ENCODE assay signal across 22 mouse cellular contexts in genomic region chr9:103233006-103233395, GRCm38 (mm10). TPM values are rescaled to one million over a fixed set of nuclear protein-coding genes. Genes with fewer than 3 reads are reported as not detected.
DNase-seq lines count a peak whose midpoint lies in the region; ATAC-seq and TF ChIP-seq lines count a peak whose summit lies in the region.
"Had no signal": no experiment of that assay in that cellular context is flagged by ENCODE, and none has a peak within 500 bp of the region (broad histone marks: within the 10 kb centered on the region; RNA-seq: fewer than 3 reads in every experiment).

No protein-coding gene starts in this region.

- 56% methylated on average over 7 of the region's 7 CpGs for WGBS in heart, embryonic 10.5 days
- WGBS in lung, embryonic 14.5 days = 35% methylated on average over 7 of the region's 7 CpGs
- 31% methylated on average over 7 of the region's 7 CpGs for WGBS in liver, embryonic 16.5 days (ENCODE audit: insufficient replicate concordance)

- H3K27ac ChIP-seq in heart, embryonic 10.5 days = peak overlapping the region; percentile 22; the same call in 1 of the 2 replicates
- no peak overlapping the region for H3K27ac ChIP-seq in lung, embryonic 14.5 days (ENCODE audit: low read depth)
- H3K27ac ChIP-seq in liver, embryonic 16.5 days (ENCODE audit: low read length) = peak overlapping the region; percentile 26; the same call in 1 of the 2 replicates
- H3K27ac ChIP-seq: embryonic facial prominence, embryonic 12.5 days; liver, embryonic 14.5 days; stomach, embryonic 15.5 days had no signal

- no peak overlapping the region for H3K4me3 ChIP-seq in heart, embryonic 10.5 days
- H3K4me3 ChIP-seq in lung, embryonic 14.5 days (ENCODE audit: low read depth, low read length) = no peak overlapping the region
- H3K4me3 ChIP-seq in liver, embryonic 16.5 days (ENCODE audit: low read depth, low read length) = no peak overlapping the region
- H3K4me3 ChIP-seq: embryonic facial prominence, embryonic 12.5 days; stomach, embryonic 15.5 days had no signal

- H3K4me1 ChIP-seq in heart, embryonic 10.5 days = peaks cover 18% of the 10 kb centered on the region
- no peaks in the 10 kb centered on the region for H3K4me1 ChIP-seq in lung, embryonic 14.5 days (ENCODE audit: insufficient read depth)
- H3K4me1 ChIP-seq in liver, embryonic 16.5 days (ENCODE audit: control insufficient read depth, low read depth, low read length) = peaks cover 12% of the 10 kb centered on the region

- H3K9me3 ChIP-seq in heart, embryonic 10.5 days = no peaks in the 10 kb centered on the region
- H3K9me3 ChIP-seq in lung, embryonic 14.5 days (ENCODE audit: low read depth, low read length) = no peaks in the 10 kb centered on the region
- H3K9me3 ChIP-seq in liver, embryonic 16.5 days (replicated peaks; ENCODE audit: control insufficient read depth, low read length) = no peaks in the 10 kb centered on the region
- H3K9me3 ChIP-seq: embryonic facial prominence, embryonic 12.5 days; stomach, embryonic 15.5 days had no signal

- H3K4me2 ChIP-seq in lung, embryonic 14.5 days = no peak overlapping the region
- no peak overlapping the region for H3K4me2 ChIP-seq in liver, embryonic 16.5 days (ENCODE audit: low read depth, low read length)
- H3K4me2 ChIP-seq: embryonic facial prominence, embryonic 12.5 days; heart, embryonic 11.5 days; stomach, embryonic 15.5 days had no signal

- no peak for ATAC-seq in lung, embryonic 14.5 days (ENCODE audit: insufficient read depth)
- no peak for ATAC-seq in liver, embryonic 16.5 days (ENCODE audit: low read depth)
- ATAC-seq: hindbrain, embryonic 16.5 days had no signal

- TF ChIP-seq CTCF in lung, embryonic 14.5 days (IDR thresholded peaks at IDR 0.05; ENCODE audit: low read depth) = no peak

- H3K27me3 ChIP-seq in heart, embryonic 10.5 days (ENCODE audit: insufficient read depth, poor library complexity, severe bottlenecking) = peaks cover 8% of the 10 kb centered on the region; the same call in 1 of the 2 replicates
- no peaks in the 10 kb centered on the region for H3K27me3 ChIP-seq in lung, embryonic 14.5 days (ENCODE audit: insufficient read depth, low read length)
- H3K27me3 ChIP-seq in liver, embryonic 16.5 days (ENCODE audit: control insufficient read depth, insufficient read depth, low read depth, low read length) = no peaks in the 10 kb centered on the region
- H3K27me3 ChIP-seq: embryonic facial prominence, embryonic 12.5 days; stomach, embryonic 15.5 days had no signal

- H3K9ac ChIP-seq in lung, embryonic 14.5 days = no peak overlapping the region
- no peak overlapping the region for H3K9ac ChIP-seq in liver, embryonic 16.5 days (ENCODE audit: low read depth, low read length)
- H3K9ac ChIP-seq: embryonic facial prominence, embryonic 12.5 days; liver, embryonic 14.5 days; stomach, embryonic 15.5 days had no signal

- H3K36me3 ChIP-seq in heart, embryonic 10.5 days = no peaks in the 10 kb centered on the region
- no peaks in the 10 kb centered on the region for H3K36me3 ChIP-seq in lung, embryonic 14.5 days (ENCODE audit: insufficient read depth)
- H3K36me3 ChIP-seq in liver, embryonic 16.5 days (ENCODE audit: control insufficient read depth, insufficient read depth) = no peaks in the 10 kb centered on the region
- H3K36me3 ChIP-seq: embryonic facial prominence, embryonic 12.5 days; stomach, embryonic 15.5 days had no signal

- DNase-seq in heart, embryonic 10.5 days (ENCODE audit: low spot score) = peak; percentile 74
- no peak for DNase-seq in heart, adult 11 months
- DNase-seq in lung, embryonic 14.5 days = peak; percentile 41
- no peak for DNase-seq in lung, adult 18-20 months
- peak; percentile 73 for DNase-seq in thymus, postnatal 25 days
- DNase-seq in frontal cortex, postnatal 14 days (ENCODE audit: low spot score in 2 of 2) = no peak
- no peak for DNase-seq in spleen, adult 12 weeks (ENCODE audit: low spot score)
- DNase-seq: adrenal gland, adult 8-10 months; cerebellum, adult 11-12 months; cerebellum, postnatal 25 days; heart, postnatal 14 days; kidney, adult 18-20 months; kidney, postnatal 25 days; spleen, adult 18-20 months had no signal

RNA-seq across cellular contexts. Expression of gene Trf, which starts 2.8 kb away (rescaled TPM):
- polyA plus RNA-seq in heart, embryonic 10.5 days (2016; fragmentation: Nextera tagmentation; extraction: Ambion mirVana) = 32.8 and 314 TPM in 2 replicates
- polyA plus RNA-seq in lung, embryonic 14.5 days (2014; fragmentation: Nextera tagmentation; extraction: Ambion mirVana) = 35.5 and 44.6 TPM in 2 replicates
- polyA plus RNA-seq in liver, embryonic 16.5 days (2015; fragmentation: Nextera tagmentation; extraction: Ambion mirVana) = 18,368 and 22,262 TPM in 2 replicates

RNA-seq across cellular contexts. Expression of gene Gm20425, which starts 2.9 kb away (rescaled TPM):
- polyA plus RNA-seq in heart, embryonic 10.5 days (2016; fragmentation: Nextera tagmentation; extraction: Ambion mirVana) = 0.90 TPM in 1 of 2 replicates, not detected in the other
- polyA plus RNA-seq in lung, embryonic 14.5 days (2014; fragmentation: Nextera tagmentation; extraction: Ambion mirVana) = 3.4 TPM in 1 of 2 replicates, not detected in the other
- 1.8 and 3.4 TPM in 2 replicates for polyA plus RNA-seq in liver, embryonic 16.5 days (2015; fragmentation: Nextera tagmentation; extraction: Ambion mirVana)
- polyA plus RNA-seq: brain, embryonic 14.5 days; hindbrain, embryonic 16.5 days; urinary bladder, adult 2 months had no signal

RNA-seq across cellular contexts. Expression of gene Srprb, which starts 31.1 kb away (rescaled TPM):
- 55.6 and 61.9 TPM in 2 replicates for polyA plus RNA-seq in heart, embryonic 10.5 days (2016; fragmentation: Nextera tagmentation; extraction: Ambion mirVana)
- 63.5 and 68.2 TPM in 2 replicates for polyA plus RNA-seq in lung, embryonic 14.5 days (2014; fragmentation: Nextera tagmentation; extraction: Ambion mirVana)
- polyA plus RNA-seq in liver, embryonic 16.5 days (2015; fragmentation: Nextera tagmentation; extraction: Ambion mirVana) = 16.9 and 17.2 TPM in 2 replicates

Comparison
In these comparisons a context has a peak if more than half of its experiments do, and no peak if none do; other contexts are left out.
1. DNase-seq: peak in heart, embryonic 10.5 days (single experiment), lung, embryonic 14.5 days (single experiment) and thymus, postnatal 25 days (single experiment); none in heart, adult 11 months (single experiment), lung, adult 18-20 months (0 of 2), frontal cortex, postnatal 14 days (0 of 2) and spleen, adult 12 weeks (single experiment).
2. RNA of gene Trf, which starts 2.8 kb away (polyA plus RNA-seq): 18,368 to 22,262 TPM in liver, embryonic 16.5 days; 32.8 to 314 TPM in heart, embryonic 10.5 days and 35.5 to 44.6 TPM in lung, embryonic 14.5 days; every median in the first group is over 10 times any median in the second.